Mouse (Mus musculus) right cerebral cortex, postnatal 10 days (tissue): Measurements from ENCODE around the gene Ms4a10.

ENCODE experiments used
- DNase-seq, 2 experiments: peaks; one replicate each; pipeline ENCODE4 v3.0.0; 2021; ENCODE audit warnings: low spot score in 2 of 2

Gene Ms4a10

GRCm38 (mm10) chr19:10974238-10974865 is at the start of gene Ms4a10:
TSS of gene Ms4a10 (minus strand) at chr19:10974670.
- DNase-seq = no peak

GRCm38 (mm10) chr19:11022382-11022781 is 47.9 kb upstream of the Ms4a10 start:
- DNase-seq = no peak

- DNase-seq = no peak
These were observed 43.4 kb upstream of the Ms4a10 start, which contains the start of gene Ms4a18 for GRCm38 (mm10) chr19:11017891-11018290. TSS of gene Ms4a18 (minus strand) at chr19:11018031.

GRCm38 (mm10) chr19:11017251-11017650 is 42.8 kb upstream of the Ms4a10 start:
- no peak for DNase-seq

- no peak for DNase-seq
These were observed 41.5 kb upstream of the Ms4a10 start for GRCm38 (mm10) chr19:11015998-11016397.

GRCm38 (mm10) chr19:11015468-11015867 is 41.0 kb upstream of the Ms4a10 start:
- no peak for DNase-seq

GRCm38 (mm10) chr19:10993150-10993549 is 18.7 kb upstream of the Ms4a10 start, which contains the start of gene Ms4a15:
TSS of gene Ms4a15 (minus strand) at chr19:10993250.
- no peak for DNase-seq

GRCm38 (mm10) chr19:10991911-10992310 is 17.4 kb upstream of the Ms4a10 start:
- no peak for DNase-seq

GRCm38 (mm10) chr19:10990751-10991150 is 16.3 kb upstream of the Ms4a10 start:
- no peak for DNase-seq

- DNase-seq = no peak
These were observed 14.1 kb upstream of the Ms4a10 start for GRCm38 (mm10) chr19:10988563-10988962.

- peak in 1 of 2 experiments; percentile 17 for DNase-seq
These were observed 11.4 kb upstream of the Ms4a10 start for GRCm38 (mm10) chr19:10985889-10986288.

GRCm38 (mm10) chr19:10984551-10984950 is 10.1 kb upstream of the Ms4a10 start:
- no peak for DNase-seq

- no peak for DNase-seq
These were observed 8.7 kb upstream of the Ms4a10 start for GRCm38 (mm10) chr19:10983146-10983545.

- no peak for DNase-seq
These were observed 5.7 kb upstream of the Ms4a10 start for GRCm38 (mm10) chr19:10980210-10980609.

- peak; percentile 80 to 83 for DNase-seq
These were observed 5.0 kb upstream of the Ms4a10 start for GRCm38 (mm10) chr19:10979184-10980168.

- DNase-seq = no peak
These were observed 1.8 kb upstream of the Ms4a10 start for GRCm38 (mm10) chr19:10976318-10976717.

GRCm38 (mm10) chr19:10975187-10975586 is 717 bp upstream of the Ms4a10 start:
- no peak for DNase-seq

GRCm38 (mm10) chr19:10973187-10973586 is 1.3 kb downstream of the Ms4a10 start:
- no peak for DNase-seq

GRCm38 (mm10) chr19:10972660-10973059 is 1.8 kb downstream of the Ms4a10 start:
- DNase-seq = no peak

GRCm38 (mm10) chr19:10970457-10970856 is 4.0 kb downstream of the Ms4a10 start:
- DNase-seq = no peak

- DNase-seq = no peak
These were observed 5.9 kb downstream of the Ms4a10 start for GRCm38 (mm10) chr19:10968578-10968977.

- no peak for DNase-seq
These were observed 8.7 kb downstream of the Ms4a10 start for GRCm38 (mm10) chr19:10965721-10966120.

- no peak for DNase-seq
These were observed 14.5 kb downstream of the Ms4a10 start for GRCm38 (mm10) chr19:10959978-10960346.
